Mouse (Mus musculus) T-helper 1 cell (primary cell): ENCODE measurements around the gene Fam206a.

Experiments used
- in situ Hi-C: fragments of 300-600 bp; cut with MboI, MseI; formaldehyde crosslinking; loops from one replicate; pipeline ENCODE4 v1.15.1; 2025; ENCODE audit warnings: high pct_unique_total_duplicates

The Fam206a gene

GRCm38 (mm10) chr4:56801907-56802668 is at the start of gene Fam206a, which contains the start of gene Elp1:
Gene Fam206a (plus strand): TSS chr4:56802345.
Gene Elp1 (minus strand): TSS chr4:56802331.
- in situ Hi-C loops, result no loop called here

GRCm38 (mm10) chr4:56756021-56756420 is 46.1 kb upstream of the Fam206a start:
- in situ Hi-C loops, result no loop called here

DNA sequence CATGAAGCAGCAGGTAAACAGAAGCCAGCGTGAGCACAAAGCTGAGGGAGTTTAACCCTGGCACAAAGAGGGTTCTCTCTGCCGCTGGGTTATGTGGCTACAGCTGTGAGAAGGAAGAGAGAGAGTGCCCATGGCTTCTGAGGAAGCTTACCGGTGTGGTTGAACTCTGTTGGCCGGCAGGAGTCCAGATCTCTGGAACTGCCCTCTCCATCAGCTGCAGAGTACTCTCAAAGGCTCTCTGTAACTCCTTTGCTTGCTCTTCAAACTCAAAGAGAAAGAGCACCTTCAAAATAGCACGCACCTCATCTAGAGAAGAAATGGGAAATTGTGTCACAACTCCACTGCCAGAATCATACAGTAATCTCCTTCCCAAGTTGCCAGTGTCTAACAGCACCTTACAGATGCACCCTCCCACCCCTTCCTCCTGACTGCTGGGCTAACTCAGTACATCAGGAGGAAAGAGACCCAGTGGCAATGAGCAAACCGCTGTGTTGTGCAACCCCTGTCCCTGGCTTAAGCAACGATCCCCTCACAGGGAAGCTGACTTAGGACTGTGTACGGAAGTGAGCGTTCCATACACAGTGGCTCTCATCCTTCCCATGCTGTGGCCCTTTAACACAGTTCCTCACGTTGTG is 45.1 kb upstream of the Fam206a start:
- in situ Hi-C loops, result no loop called here

DNA sequence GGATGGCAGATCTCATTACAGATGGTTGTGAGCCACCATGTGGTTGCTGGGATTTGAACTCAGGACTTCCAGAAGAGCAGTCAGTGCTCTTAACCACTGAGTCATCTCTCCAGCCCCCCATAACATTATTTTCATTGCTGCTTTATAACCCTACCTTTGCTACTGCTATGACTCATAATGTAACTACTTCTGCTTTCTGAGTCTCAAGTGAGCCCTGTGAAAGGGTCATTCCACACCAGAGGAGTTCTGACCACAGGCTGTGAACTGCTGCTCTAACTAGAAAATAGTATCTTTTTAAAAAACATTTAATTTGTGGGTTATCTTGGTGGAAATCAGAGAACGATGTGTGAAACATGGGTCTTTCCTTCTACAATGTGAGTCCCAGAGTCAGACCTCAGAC is 44.5 kb upstream of the Fam206a start:
- in situ Hi-C loops, result no loop called here

DNA sequence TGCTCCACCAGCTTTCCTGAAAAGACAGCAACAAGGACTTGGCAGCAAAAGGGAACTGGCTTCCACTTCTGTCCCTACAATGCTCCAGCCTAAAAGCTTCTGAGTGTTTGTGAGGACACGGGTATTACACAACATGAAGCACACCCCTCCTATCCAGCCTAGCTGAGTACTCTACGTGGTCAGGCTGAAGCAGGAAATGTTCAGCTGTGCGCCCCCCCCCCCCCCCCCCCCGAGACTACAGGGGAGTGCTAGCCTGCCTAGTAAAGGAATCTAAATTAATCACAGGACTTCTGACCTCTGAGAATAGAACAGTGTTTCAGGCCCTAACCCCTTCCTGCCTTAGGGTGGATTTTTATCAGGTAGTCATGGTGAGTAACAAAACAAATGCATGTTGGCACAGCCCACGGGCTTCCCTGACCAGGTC is 34.3 kb upstream of the Fam206a start:
- in situ Hi-C loops, result no loop called here

GRCm38 (mm10) chr4:56768913-56769312 is 33.2 kb upstream of the Fam206a start:
- in situ Hi-C loops, result no loop called here

- in situ Hi-C loops, result no loop called here
Measured at GRCm38 (mm10) chr4:56771065-56771464, 31.1 kb upstream of the Fam206a start.

- in situ Hi-C loops, result no loop called here
Measured at GRCm38 (mm10) chr4:56791373-56791772, 10.8 kb upstream of the Fam206a start.

DNA sequence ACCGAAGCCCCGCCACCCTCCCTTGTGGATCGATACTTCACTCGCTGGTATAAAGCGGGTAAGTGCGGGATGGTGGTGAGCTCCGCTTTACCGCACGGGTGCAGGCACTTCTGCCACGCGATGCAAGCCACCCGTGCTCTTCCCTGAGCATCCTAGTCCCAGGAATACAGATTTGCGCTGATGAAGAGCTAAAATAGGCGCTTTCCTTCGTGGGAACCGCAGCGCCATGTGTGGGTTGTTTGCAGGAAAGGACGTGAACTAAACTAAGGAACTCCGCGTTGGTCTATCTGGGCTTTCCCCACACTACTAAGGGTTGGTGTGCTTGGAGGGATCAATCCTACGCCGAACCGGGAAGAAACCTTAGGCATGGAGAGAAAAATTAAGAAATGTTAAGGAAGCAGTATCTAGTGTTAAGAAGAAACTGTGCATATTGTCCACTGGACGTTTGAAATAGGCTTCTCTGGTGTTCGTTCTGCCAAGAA is 565 bp downstream of the Fam206a start:
- in situ Hi-C loops, result no loop called here

- in situ Hi-C loops, result no loop called here
Measured at GRCm38 (mm10) chr4:56809050-56809449, 6.9 kb downstream of the Fam206a start.

GRCm38 (mm10) chr4:56811642-56812041 is 9.5 kb downstream of the Fam206a start:
- in situ Hi-C loops, result no loop called here

GRCm38 (mm10) chr4:56812096-56812495 is 10.0 kb downstream of the Fam206a start:
- in situ Hi-C loops, result no loop called here

GRCm38 (mm10) chr4:56815131-56815530 is 13.0 kb downstream of the Fam206a start:
- in situ Hi-C loops, result no loop called here

DNA sequence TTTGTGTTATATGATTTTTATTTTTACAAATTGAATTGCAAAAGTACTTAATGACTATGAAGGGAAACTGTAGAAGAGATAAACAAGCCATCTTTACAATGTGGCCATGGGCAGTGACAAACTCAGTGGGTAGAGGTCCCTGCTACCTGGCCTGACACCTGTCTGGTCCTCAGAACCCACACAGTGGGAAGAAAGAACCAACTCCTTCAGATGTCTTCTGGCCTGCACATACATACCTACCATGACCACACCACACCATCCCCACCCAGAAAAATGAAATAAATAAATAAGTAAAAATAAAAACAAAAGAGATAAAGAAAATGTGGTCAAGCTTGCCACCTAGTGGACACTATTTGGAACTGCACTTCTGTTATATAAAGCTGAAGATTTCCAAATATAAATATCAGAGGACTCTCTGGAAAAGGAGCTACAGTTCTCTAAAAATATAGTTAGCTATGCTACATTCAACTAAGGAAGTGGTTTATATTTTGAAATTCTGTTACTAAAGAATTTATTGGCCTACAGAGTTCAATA is 17.9 kb downstream of the Fam206a start:
- in situ Hi-C loops, result no loop called here

GRCm38 (mm10) chr4:56824231-56824630 is 22.1 kb downstream of the Fam206a start:
- in situ Hi-C loops, result no loop called here

GRCm38 (mm10) chr4:56828932-56829331 is 26.8 kb downstream of the Fam206a start:
- in situ Hi-C loops, result no loop called here

- in situ Hi-C loops, result no loop called here
Measured at GRCm38 (mm10) chr4:56829511-56829921, 27.4 kb downstream of the Fam206a start.

DNA sequence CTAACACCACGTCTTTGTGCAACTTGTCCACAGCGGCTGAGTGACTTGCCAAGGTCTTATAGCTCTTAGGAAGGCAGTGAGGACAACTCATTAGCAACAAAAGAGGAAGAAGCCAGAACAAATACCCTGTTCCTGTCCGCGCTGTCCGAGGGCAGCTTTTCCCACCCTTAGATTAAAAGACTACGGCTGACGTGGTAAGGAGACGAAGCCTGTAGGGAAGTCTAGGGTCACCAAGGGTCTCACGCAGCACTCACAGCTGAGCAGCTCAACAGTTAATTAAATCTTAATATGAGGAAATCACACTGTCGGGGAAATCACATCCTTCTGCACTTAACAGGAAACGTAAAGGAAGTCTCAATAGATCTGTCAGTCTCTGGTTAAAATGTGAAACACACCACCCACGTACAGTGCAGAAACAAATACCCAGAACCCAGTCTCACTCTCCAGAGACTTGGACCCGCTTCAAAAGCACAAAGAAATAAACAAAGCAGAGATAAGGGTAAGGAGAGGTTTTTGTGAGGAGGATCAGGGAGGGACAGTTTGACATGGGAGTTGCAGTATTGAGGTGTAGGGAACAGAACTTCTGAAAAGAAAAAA is 29.0 kb downstream of the Fam206a start:
- in situ Hi-C loops, result no loop called here

GRCm38 (mm10) chr4:56831998-56832397 is 29.9 kb downstream of the Fam206a start:
- in situ Hi-C loops, result no loop called here

- in situ Hi-C loops, result no loop called here
Measured at GRCm38 (mm10) chr4:56837661-56838060, 35.5 kb downstream of the Fam206a start.

- in situ Hi-C loops, result no loop called here
Measured at GRCm38 (mm10) chr4:56840297-56840696, 38.2 kb downstream of the Fam206a start.

- in situ Hi-C loops, result no loop called here
Measured at GRCm38 (mm10) chr4:56842501-56842900, 40.4 kb downstream of the Fam206a start.
